Mouse (Mus musculus): ENCODE measurements around the gene Eif4e2.

Eif4e2 gene

DNA sequence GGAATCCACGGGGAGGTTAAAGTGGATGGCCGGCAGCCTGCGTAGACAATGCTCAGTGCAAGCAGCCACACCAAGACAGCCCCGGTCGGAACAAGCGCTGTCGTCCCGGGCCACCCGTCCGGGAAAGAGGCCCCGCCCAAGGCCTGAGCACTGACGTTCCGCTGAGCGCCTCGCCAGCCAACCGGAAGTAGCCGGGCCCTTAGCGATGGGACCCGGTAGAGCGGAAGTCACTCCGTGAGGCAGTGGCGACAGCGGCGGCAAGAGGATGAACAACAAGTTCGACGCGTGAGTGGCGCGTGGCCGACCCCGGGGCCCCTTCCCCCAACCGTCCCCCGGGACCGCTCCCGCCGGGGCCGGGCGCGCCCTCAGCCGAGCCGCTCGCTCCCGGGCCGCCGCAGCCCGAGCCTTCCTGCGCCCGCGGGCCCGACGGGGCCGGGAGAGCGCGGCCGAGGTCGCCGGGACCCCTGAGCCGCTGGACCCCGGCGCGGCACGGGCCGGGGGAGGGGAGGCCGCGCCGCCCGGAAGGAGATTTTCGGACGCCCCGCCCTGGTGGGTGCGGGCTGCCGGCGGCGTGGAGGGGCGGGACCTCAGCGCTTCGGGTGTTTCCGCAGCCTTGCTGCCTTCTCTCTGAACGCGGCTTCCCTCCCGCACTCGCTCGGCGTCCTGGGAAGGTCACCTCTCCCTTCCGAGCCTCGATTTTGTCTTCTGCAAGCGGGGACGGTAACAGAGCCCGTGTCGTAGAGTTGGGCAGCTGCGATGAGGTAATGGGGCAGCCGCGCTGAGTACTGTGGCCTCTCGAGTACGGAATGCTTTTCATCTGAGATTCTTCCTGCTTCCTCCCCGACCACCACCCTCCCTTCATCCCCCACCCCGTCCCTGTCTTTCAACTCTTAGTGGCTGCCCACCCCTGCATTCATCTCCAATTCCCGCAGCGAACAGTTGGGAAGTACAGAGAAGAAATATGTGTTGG, at the start of gene Eif4e2:
Eif4e2 (plus strand) TSS at position 180 of the 970 bp plus-strand sequence.
- peak; percentile 93 for DNase-seq

- DNase-seq: no peak
Measured at GRCm38 (mm10) chr1:87164164-87164795, 49.4 kb upstream of the Eif4e2 start.

DNA sequence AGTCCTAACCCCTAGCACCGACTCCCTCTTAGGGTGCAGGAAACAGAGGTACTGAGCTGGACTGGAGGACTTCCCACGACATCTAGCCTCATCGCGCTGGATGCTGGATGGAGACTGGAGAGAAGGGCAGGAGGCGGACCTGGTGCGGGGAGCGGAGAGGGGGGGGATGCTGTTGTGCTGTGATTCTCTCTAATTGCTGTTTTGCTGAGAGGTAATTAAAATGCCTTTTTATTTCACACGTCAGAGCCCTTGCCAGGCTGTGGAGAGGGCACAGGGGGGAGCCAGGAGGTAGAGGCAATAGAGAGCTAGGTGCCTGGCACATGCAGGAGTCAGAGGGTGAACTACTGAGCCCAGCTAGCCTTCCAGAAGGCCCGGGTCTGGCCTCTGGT, 48.9 kb upstream of the Eif4e2 start:
- no peak for DNase-seq

DNA sequence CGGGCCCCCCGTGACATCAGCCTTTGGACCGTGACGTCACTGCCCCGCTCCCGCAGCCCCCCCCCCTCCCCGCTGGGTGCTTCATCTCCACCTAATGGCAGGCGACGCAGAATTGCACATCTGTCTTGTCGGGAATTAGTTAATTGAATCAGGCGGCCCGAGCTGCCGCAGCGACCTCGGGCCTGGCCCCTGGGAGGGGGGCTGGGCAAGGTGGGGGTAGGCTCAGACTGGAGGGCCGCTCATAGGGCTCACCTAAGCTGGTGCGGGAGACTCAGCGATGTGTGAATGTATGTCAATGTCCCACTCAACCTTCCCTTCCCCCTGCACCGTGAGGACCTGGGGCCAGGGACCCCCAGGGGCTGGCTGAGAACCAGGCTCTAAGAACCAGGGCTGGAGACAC, 43.3 kb upstream of the Eif4e2 start:
- DNase-seq: no peak

DNA sequence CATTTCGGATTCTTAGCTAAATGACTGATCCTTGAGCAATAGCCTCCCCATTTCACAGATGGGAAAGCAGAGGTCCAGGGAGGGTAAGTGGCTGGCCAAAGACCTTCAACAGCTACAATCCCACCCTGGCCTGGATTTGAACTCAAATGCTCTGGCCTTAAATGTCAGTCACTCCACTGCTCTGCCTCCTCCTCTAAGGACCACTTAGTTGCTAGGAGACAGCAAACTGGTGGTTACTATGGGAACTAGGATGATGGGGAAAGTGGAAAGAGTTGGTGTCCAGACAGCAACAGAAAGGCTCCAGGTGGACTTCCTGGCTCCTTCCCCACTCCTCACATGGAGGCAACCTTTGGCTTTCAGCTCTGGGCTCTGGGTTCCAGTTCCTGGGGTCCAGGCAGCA, 42.4 kb upstream of the Eif4e2 start:
- DNase-seq: no peak

DNA sequence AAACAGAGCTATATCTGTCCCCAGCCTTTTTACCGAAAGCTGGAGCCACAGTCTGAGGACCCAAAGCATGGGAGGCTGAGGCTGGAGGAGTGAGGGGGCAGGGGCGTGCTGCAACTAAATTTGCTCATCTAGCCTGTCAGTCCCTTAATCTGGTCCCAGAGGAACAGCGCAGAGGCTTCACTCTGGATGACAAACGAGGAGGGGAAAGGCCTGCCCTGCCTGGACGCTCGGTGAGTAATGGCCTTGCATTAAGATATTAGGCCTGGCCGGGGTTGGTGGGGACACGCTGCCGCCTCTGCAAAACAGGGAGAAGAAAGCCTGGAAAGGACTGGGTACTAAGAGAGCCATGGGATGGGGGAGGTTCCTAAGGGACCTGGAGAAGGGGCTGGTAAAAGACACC, 41.4 kb upstream of the Eif4e2 start:
- DNase-seq: no peak

DNA sequence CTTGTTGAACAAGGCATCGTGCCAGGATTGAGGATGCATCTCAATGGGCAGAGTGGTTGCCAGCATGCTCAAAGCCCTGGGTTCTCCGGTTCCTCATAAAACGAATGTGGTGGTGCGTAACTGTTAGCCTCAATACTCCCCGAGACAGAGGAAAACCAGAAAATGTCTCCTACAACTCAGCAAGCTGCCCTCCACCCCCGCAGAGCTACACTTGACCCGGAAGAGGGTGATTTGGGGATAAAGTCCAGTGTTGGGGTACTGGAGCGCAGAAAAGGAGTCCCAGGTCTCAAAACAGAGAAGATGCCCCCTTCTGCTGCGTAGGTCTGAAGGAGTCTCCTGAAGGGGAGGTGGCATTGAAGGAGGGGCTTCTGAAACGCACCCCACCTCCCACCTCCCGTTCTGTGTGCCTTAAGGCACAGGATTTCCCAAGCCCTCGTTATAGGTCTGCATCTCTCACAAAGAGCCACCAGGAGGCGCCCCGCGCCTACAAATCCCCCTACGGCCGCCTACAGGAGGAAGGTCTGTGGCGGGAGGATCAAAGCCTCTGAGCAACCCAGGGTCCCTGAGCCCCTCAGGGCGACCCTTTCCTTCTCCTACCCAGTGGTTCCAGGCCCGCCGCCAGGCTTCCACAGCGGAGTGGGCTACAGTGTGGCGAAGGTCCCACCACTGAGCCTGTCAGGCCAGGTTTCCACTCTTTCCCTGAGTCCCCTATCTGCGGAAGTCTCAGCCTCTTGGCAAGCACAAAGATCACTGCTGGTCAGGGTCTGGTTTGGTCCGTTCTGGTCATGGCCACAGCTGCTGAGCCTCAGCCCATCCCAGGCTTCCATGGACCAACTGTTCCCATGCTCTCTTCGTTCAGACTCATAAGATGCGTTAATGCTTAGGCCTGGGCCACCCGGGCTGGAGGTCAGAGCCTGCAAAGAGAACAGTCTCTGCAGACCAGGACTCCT, 39.4 kb upstream of the Eif4e2 start:
- DNase-seq: peak; percentile 26

DNA sequence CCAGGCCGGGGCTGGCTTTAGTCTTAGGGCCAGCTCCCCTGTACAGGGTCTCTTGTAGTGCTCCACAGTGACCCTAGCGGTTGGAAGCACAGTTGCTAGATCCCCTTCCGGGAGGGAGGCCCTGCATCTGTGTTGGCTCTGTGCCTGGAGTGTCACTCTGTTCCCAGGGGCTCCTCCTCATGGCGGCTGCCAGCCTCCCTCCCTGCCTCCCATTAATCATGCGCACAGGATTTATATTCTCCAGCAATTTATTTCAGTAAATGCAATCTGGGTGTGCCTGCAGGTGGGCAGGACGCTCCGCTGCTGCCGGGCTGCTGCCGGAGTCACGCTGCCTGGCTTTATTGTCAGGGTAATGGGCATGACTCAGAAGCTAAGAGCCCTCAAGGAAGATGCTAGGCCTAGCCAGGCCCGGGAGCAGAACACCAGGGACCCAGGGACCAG, 37.8 kb upstream of the Eif4e2 start:
- peak; percentile 58 for DNase-seq

DNA sequence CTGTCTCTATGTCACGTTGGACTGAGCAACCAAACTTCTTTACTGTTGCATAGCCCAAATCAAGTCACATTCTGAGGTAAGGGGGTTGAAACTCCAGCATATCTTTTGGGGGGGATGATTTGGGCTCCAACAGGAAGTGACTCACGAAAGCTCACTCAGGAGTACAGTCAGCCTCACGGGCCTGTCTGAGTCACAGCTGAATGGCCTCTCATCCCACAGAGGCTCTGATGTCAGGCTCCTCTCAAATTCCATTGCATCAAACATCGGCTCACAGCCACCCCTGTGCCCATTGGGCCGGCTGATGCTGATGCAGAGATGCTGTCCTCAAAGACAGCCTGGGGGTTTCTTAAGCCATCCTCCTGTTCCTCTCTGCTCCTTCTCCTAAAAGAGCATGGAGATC, 32.8 kb upstream of the Eif4e2 start:
- peak; percentile 37 for DNase-seq

GRCm38 (mm10) chr1:87183013-87183412, 30.7 kb upstream of the Eif4e2 start, which contains the start of gene Prss56:
TSS of gene Prss56 (plus strand) at chr1:87183313.
- no peak for DNase-seq

- no peak for DNase-seq
Measured at GRCm38 (mm10) chr1:87183998-87184750, 29.5 kb upstream of the Eif4e2 start.

DNA sequence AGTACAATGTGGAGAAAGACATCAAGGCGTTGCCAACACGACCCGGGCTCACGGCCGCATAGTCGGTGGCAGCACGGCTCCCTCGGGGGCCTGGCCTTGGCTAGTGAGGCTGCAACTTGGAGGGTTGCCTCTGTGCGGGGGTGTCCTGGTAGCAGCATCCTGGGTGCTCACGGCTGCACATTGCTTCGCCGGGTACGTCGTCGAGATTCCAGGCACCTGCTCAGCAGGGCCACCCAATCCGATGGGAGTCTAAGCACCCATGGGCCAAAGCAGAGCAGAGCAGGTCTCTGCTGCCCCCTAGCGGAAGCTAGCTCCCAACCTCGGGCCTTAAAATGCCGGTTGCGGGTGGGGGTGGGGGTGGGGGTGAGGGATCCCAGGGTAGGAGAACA, 29.0 kb upstream of the Eif4e2 start:
- peak; percentile 76 for DNase-seq

DNA sequence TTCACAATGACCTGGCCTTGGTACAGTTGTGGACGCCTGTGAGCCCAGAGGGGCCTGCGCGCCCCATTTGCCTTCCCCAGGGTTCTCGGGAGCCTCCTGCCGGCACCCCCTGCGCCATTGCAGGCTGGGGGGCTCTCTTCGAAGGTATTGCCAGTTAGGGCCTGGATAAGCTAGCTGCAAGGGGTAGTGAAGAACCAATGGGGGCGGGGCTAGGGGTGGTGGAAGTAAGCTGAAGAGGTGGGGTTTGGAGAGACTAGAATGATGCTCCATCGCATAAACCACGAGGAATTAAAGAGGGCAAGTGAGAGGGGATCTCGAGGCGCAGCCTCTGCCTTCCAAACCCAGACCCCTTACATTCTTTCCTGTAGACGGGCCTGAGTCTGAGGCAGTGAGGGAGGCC, 28.2 kb upstream of the Eif4e2 start:
- DNase-seq: no peak

DNA sequence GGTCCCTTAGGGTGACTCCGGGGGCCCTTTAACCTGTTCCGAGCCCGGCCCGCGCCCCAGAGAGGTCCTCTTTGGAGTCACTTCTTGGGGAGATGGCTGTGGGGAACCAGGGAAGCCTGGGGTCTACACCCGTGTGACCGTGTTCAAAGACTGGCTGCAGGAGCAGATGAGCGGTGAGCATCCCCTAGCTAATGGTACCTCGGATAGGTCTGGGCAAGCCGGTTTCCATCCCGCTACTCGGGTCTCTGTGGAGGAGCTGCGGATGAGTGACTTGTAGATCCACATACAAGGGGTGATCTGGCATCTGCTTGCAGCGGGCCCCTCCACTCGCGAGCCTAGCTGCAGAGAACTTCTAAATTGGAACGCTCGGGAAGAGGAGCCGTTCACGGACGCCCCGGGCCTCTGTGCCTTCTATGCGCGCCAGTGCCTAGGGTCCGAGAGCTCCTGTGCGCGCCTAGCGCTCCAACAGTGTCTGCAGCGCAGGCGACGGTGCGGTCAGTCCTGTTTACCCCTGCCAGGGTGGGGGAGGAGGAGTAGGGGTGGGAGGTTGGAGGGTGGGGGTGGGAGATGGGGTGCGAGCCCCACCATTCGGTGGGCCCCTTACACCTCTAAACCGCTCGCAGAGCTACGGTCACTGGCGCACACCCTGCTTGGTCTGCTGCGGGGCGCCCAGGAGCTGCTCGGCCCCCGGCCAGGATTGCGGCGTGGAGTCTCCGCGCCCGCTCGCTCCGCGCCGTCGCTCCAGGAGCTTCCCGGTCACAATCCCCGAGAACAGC, 27.3 kb upstream of the Eif4e2 start:
- no peak for DNase-seq

DNA sequence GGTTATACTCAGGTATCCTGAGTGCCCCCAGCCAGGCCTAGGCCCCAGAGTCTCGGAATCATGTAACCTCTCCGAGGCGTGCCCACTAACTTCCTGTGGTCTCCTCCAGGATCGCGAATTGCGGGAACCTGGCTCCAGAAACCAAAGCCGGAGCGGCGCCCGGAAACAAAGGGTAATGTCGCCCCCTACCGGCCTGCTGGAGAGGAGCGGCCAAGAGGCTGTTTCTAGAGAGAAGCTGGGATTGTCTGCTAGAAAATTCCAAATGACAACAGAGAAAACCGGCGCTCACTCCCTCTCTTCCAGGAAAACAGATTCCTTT, 26.7 kb upstream of the Eif4e2 start:
- DNase-seq: peak; percentile 70

DNA sequence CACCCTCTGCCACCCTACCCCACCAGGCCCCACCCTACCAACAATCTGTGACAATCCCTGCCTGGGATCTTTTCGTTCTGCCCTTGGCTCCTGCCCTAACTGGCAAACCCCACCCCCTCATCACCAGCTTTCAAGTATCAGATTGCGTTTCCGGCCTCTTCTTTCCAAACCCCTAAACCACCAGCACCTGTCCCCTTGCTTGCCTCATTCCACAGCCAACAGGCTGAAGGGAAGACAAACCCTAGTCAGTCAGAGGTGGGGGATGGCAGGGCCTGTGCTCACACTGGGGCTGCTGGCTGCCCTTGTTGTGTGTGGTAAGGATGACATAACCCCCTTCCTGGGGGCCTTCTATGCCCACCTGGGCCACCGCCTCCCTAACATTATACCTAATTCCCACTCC, 23.3 kb upstream of the Eif4e2 start, which contains the start of gene Chrnd:
Chrnd (plus strand) TSS at position 179 of the 400 bp plus-strand sequence.
- DNase-seq: no peak

GRCm38 (mm10) chr1:87197296-87197695, 16.4 kb upstream of the Eif4e2 start:
- no peak for DNase-seq

GRCm38 (mm10) chr1:87198119-87199065, 15.3 kb upstream of the Eif4e2 start:
- DNase-seq: no peak

DNA sequence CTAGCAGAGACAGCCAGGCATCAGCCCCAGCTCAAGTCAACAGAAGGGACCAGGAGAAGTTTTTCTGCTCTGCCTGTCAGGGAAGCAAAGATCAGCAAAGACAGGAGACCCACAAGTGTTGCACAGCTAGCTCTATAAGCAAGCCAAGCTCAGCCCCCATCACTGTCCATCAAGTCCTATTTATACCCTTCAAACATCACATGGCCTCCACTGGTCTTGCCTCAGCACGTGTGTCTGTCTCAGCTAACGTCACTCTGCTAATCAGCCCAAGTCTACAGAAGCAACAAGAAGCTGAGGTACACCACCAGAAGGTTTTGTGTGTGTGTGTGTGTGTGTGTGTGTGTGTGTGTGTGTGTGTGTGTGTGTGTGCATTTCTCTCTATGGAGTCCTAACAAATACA, 12.9 kb upstream of the Eif4e2 start:
- DNase-seq: no peak

GRCm38 (mm10) chr1:87201848-87202247, 11.9 kb upstream of the Eif4e2 start:
- DNase-seq: no peak

Data from right cerebral cortex, adult 18-20 months (tissue).